Mouse (Mus musculus): ENCODE results near the gene Gm10134. TPM values are rescaled to one million over a fixed set of nuclear protein-coding genes. Genes with fewer than 3 reads are reported as not detected.

Gm10134 gene
- polyA plus RNA-seq, 1 experiment from 2014 or later: 1.2 TPM

GRCm38 (mm10) chr2:28540587-28541227, 34.8 kb downstream of the Gm10134 start:
- H3K4me3 ChIP-seq (ENCODE audit: low read depth, low read length): no peak overlapping the region
- peaks cover 35% of the 10 kb centered on the region for H3K36me3 ChIP-seq (ENCODE audit: insufficient read depth)
- peaks cover 20% of the 10 kb centered on the region for H3K4me1 ChIP-seq (ENCODE audit: insufficient read depth)
- H3K27ac ChIP-seq (ENCODE audit: low read depth): no peak overlapping the region
- no peak for TF ChIP-seq CTCF (IDR thresholded peaks at IDR 0.05; ENCODE audit: low read depth)
- H3K4me2 ChIP-seq: no peak overlapping the region
- DNase-seq (no peak), ATAC-seq (ENCODE audit: insufficient read depth) (no peak)
- WGBS: 68% methylated on average over 8 of the region's 8 CpGs
- no peaks in the 10 kb centered on the region for H3K27me3 ChIP-seq (ENCODE audit: insufficient read depth, low read length)
- no peak overlapping the region for H3K9ac ChIP-seq
- H3K9me3 ChIP-seq (ENCODE audit: low read depth, low read length): no peaks in the 10 kb centered on the region

- 94% methylated on average over 8 of the region's 8 CpGs for WGBS
Measured at GRCm38 (mm10) chr2:28543894-28544293, 38.0 kb downstream of the Gm10134 start.

DNA sequence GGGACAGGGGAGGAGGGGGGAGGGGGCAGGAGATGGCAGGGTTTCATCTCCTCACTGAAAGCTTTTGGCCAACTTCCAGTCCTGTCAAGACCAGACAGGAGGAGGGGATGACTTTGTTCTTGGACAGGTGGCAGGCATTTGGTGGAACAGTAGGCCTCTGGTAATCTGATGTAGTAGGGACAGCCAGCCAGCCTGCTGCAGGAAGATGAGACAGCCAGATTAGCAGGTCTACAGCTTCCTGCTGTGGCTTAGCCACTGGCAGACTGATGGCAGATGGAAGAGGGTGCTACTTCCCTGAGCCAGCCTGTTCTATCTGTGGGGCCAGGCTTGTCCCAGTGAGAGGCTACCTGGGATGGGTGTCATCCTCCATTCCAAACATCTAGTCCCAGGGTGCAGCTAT, 40.1 kb downstream of the Gm10134 start:
- H3K4me3 ChIP-seq (ENCODE audit: low read depth, low read length): no peak overlapping the region
- ATAC-seq (ENCODE audit: insufficient read depth) (no peak), DNase-seq (no peak)
- no peaks in the 10 kb centered on the region for H3K9me3 ChIP-seq (ENCODE audit: low read depth, low read length)
- H3K36me3 ChIP-seq (ENCODE audit: insufficient read depth): peaks cover 82% of the 10 kb centered on the region
- H3K4me1 ChIP-seq (ENCODE audit: insufficient read depth): no peaks in the 10 kb centered on the region
- H3K27me3 ChIP-seq (ENCODE audit: insufficient read depth, low read length): no peaks in the 10 kb centered on the region
- no peak overlapping the region for H3K9ac ChIP-seq
- no peak overlapping the region for H3K27ac ChIP-seq (ENCODE audit: low read depth)
- no peak for TF ChIP-seq CTCF (IDR thresholded peaks at IDR 0.05; ENCODE audit: low read depth)
- no peak overlapping the region for H3K4me2 ChIP-seq

More at GRCm38 (mm10) chr2:28543894-28544293, 38.0 kb downstream of the Gm10134 start:
- Histone ChIP-seq H3K4me1 (ENCODE audit: insufficient read depth) (peaks cover 12% of the 10 kb centered on the region), H3K9ac (no peak overlapping the region), H3K36me3 (ENCODE audit: insufficient read depth) (peaks cover 62% of the 10 kb centered on the region), H3K27ac (ENCODE audit: low read depth) (no peak overlapping the region), H3K4me3 (ENCODE audit: low read depth, low read length) (no peak overlapping the region), H3K4me2 (no peak overlapping the region), H3K27me3 (ENCODE audit: insufficient read depth, low read length) (no peaks in the 10 kb centered on the region), H3K9me3 (ENCODE audit: low read depth, low read length) (no peaks in the 10 kb centered on the region)
- DNase-seq (no peak), ATAC-seq (ENCODE audit: insufficient read depth) (no peak)
- no peak for TF ChIP-seq CTCF (IDR thresholded peaks at IDR 0.05; ENCODE audit: low read depth)

- H3K27me3 ChIP-seq (ENCODE audit: insufficient read depth, low read length): no peaks in the 10 kb centered on the region
- ATAC-seq (ENCODE audit: insufficient read depth) (no peak), DNase-seq (no peak)
- no peak overlapping the region for H3K27ac ChIP-seq (ENCODE audit: low read depth)
- H3K9ac ChIP-seq: no peak overlapping the region
- no peaks in the 10 kb centered on the region for H3K9me3 ChIP-seq (ENCODE audit: low read depth, low read length)
- no peak overlapping the region for H3K4me3 ChIP-seq (ENCODE audit: low read depth, low read length)
- 72% methylated on average over 6 of the region's 6 CpGs for WGBS
- H3K4me1 ChIP-seq (ENCODE audit: insufficient read depth): no peaks in the 10 kb centered on the region
- peaks cover 88% of the 10 kb centered on the region for H3K36me3 ChIP-seq (ENCODE audit: insufficient read depth)
- TF ChIP-seq CTCF (IDR thresholded peaks at IDR 0.05; ENCODE audit: low read depth): no peak
- no peak overlapping the region for H3K4me2 ChIP-seq
Measured at GRCm38 (mm10) chr2:28546560-28546959, 40.7 kb downstream of the Gm10134 start.

DNA sequence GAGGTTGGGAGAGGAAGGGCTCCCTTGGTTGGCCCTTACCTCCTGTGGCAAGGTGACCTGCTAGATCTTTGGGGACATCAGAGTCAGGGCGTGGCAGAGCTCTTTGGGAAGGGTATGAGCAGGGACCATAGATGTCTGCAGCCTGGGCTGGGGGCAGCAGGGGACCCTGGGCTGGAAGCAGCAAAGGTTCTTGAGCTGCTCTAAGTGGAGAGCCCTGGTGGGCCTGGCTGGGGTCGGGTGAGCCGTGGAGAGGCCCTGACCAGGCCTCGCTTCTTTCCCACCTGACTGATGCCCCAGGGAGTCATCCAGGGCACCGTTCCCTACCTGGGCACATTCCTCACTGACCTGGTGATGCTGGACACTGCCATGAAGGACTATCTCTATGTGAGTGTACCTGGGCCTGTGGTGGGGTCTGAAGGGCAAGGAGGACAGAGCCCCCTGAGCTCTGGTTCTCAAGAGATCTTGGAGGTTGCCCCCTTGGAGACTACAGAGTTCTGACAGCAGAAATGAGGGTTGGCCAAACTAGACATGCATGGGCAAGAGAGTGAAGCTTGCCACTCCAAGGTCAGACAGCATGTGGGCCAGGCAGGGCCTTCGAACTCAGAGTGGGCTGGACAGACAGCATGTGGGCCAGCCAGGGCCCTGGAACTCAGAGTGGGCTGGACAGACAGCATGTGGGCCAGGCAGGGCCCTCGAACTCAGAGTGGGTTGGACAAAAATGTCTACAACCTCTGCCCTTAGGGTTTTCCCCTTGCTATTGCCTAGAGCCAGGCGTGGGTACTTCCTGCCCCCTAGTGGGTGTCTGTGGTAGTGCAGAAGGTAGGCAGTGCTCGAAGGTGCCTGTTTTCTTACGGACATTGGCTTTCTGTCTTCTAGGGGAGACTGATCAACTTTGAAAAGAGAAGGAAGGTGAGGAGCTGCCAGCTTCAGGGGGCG, 41.6 kb downstream of the Gm10134 start:
- peak; percentile 99 for TF ChIP-seq CTCF (IDR thresholded peaks at IDR 0.05; ENCODE audit: low read depth)
- Histone ChIP-seq H3K9ac (no peak overlapping the region), H3K9me3 (ENCODE audit: low read depth, low read length) (no peaks in the 10 kb centered on the region), H3K27ac (ENCODE audit: low read depth) (no peak overlapping the region), H3K36me3 (ENCODE audit: insufficient read depth) (peaks cover 92% of the 10 kb centered on the region), H3K4me1 (ENCODE audit: insufficient read depth) (no peaks in the 10 kb centered on the region), H3K27me3 (ENCODE audit: insufficient read depth, low read length) (no peaks in the 10 kb centered on the region), H3K4me3 (ENCODE audit: low read depth, low read length) (no peak overlapping the region), H3K4me2 (no peak overlapping the region)
- DNase-seq (peak; percentile 93), ATAC-seq (ENCODE audit: insufficient read depth) (peak; percentile 72)
- 49% methylated on average over 11 of the region's 11 CpGs for WGBS

DNA sequence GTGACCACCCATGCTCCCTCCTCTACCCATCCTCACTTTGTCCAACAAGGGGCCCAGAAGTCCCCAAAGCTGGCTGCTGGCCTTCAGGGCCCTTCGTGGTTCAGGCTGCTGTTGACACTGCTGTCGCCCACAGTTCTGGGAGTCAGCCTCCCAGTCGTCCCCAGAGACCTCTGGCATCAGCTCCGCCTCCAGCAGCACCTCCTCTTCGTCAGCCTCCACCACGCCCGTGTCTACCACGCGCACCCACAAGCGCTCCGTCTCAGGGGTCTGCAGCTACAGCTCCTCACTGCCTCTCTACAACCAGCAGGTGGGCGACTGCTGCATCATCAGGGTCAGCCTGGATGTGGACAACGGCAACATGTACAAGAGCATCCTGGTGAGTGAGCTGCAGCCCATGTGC, 43.3 kb downstream of the Gm10134 start:
- peaks cover 92% of the 10 kb centered on the region for H3K36me3 ChIP-seq (ENCODE audit: insufficient read depth)
- no peak overlapping the region for H3K4me3 ChIP-seq (ENCODE audit: low read depth, low read length)
- H3K9ac ChIP-seq: no peak overlapping the region
- WGBS: 88% methylated on average over 13 of the region's 13 CpGs
- DNase-seq: no peak
- no peak overlapping the region for H3K4me2 ChIP-seq
- ATAC-seq (ENCODE audit: insufficient read depth): no peak
- no peaks in the 10 kb centered on the region for H3K27me3 ChIP-seq (ENCODE audit: insufficient read depth, low read length)
- no peaks in the 10 kb centered on the region for H3K9me3 ChIP-seq (ENCODE audit: low read depth, low read length)
- H3K27ac ChIP-seq (ENCODE audit: low read depth): no peak overlapping the region
- H3K4me1 ChIP-seq (ENCODE audit: insufficient read depth): no peaks in the 10 kb centered on the region
- no peak for TF ChIP-seq CTCF (IDR thresholded peaks at IDR 0.05; ENCODE audit: low read depth)

DNA sequence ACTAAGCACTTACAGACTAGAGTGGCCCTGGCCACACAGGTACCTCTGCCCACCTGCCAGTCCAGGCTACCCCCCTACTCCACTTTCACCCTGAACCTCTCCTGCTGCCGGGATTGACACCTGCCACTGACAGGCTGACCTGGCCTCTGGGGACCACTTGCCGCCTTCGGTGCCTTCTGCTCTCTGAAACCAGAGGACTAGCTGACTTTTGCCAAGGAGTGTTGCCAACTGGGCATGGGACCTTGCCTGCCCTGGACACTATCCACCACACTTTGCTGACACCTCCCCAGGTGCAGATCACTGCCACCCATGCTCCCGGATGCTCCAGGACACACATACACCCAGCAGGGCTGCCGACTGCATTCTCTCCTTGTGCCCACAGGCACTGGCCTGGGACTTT, 46.4 kb downstream of the Gm10134 start:
- no peak overlapping the region for H3K27ac ChIP-seq (ENCODE audit: low read depth)
- H3K9me3 ChIP-seq (ENCODE audit: low read depth, low read length): no peaks in the 10 kb centered on the region
- H3K27me3 ChIP-seq (ENCODE audit: insufficient read depth, low read length): no peaks in the 10 kb centered on the region
- no peak overlapping the region for H3K9ac ChIP-seq
- H3K36me3 ChIP-seq (ENCODE audit: insufficient read depth): peaks cover 68% of the 10 kb centered on the region
- no peaks in the 10 kb centered on the region for H3K4me1 ChIP-seq (ENCODE audit: insufficient read depth)
- no peak for ATAC-seq (ENCODE audit: insufficient read depth)
- H3K4me2 ChIP-seq: no peak overlapping the region
- no peak for TF ChIP-seq CTCF (IDR thresholded peaks at IDR 0.05; ENCODE audit: low read depth)
- WGBS: 87% methylated on average over 5 of the region's 5 CpGs
- H3K4me3 ChIP-seq (ENCODE audit: low read depth, low read length): no peak overlapping the region
- no peak for DNase-seq

Other genes starting within 250 kb of the Gm10134 start
- 5.9 and 6.8 TPM in 2 replicates for gene Ppp1r26, start 59.3 kb upstream of the Gm10134 start, polyA plus RNA-seq (2014; fragmentation: Nextera tagmentation; extraction: Ambion mirVana)
- 1.3 TPM in 1 of 2 replicates, not detected in the other for gene 1700007K13Rik, start 39.8 kb upstream of the Gm10134 start, polyA plus RNA-seq (2014; fragmentation: Nextera tagmentation; extraction: Ambion mirVana)
- gene Mrps2, start 38.0 kb upstream of the Gm10134 start, polyA plus RNA-seq (2014; fragmentation: Nextera tagmentation; extraction: Ambion mirVana): 58.5 and 59.9 TPM in 2 replicates
- gene Gbgt1, start 9.2 kb upstream of the Gm10134 start, polyA plus RNA-seq (2014; fragmentation: Nextera tagmentation; extraction: Ambion mirVana): 0.41 and 0.76 TPM in 2 replicates
- 34.3 and 34.7 TPM in 2 replicates for gene Ralgds, start 7.0 kb downstream of the Gm10134 start, polyA plus RNA-seq (2014; fragmentation: Nextera tagmentation; extraction: Ambion mirVana)
- not detected in 2 replicates for gene Cel, start 57.3 kb downstream of the Gm10134 start, polyA plus RNA-seq (2014; fragmentation: Nextera tagmentation; extraction: Ambion mirVana)
- gene Gtf3c5, start 77.7 kb downstream of the Gm10134 start, polyA plus RNA-seq (2014; fragmentation: Nextera tagmentation; extraction: Ambion mirVana): 33.9 and 41.9 TPM in 2 replicates
- 0.51 and 0.69 TPM in 2 replicates for gene Gfi1b, start 115.9 kb downstream of the Gm10134 start, polyA plus RNA-seq (2014; fragmentation: Nextera tagmentation; extraction: Ambion mirVana)
- 19.9 and 22.2 TPM in 2 replicates for gene Tsc1, start 135.1 kb downstream of the Gm10134 start, polyA plus RNA-seq (2014; fragmentation: Nextera tagmentation; extraction: Ambion mirVana)
- gene Spaca9, start 193.6 kb downstream of the Gm10134 start, polyA plus RNA-seq (2014; fragmentation: Nextera tagmentation; extraction: Ambion mirVana): 1.8 and 2.5 TPM in 2 replicates
- 0.61 and 0.93 TPM in 2 replicates for gene Ak8, start 194.1 kb downstream of the Gm10134 start, polyA plus RNA-seq (2014; fragmentation: Nextera tagmentation; extraction: Ambion mirVana)